Mouse (Mus musculus) liver, embryonic 12.5 days (tissue): ENCODE data around the gene Ptcd3. TPM values are rescaled to one million over a fixed set of nuclear protein-coding genes. Genes with fewer than 3 reads are reported as not detected.
"Not testable (repeated sequence)": the region's sequence is repeated elsewhere in the genome, so short reads cannot be mapped to it uniquely, and the experiment has no call there.

Experiments used
- ATAC-seq: fragments of 200-750 bp; cut with Nextera tagmentation; 2 replicates; pipeline ENCODE4 v1.8.0; 2017; ENCODE audit warnings: moderate number of reproducible peaks, mild to moderate bottlenecking, moderate library complexity
- H3K27ac ChIP-seq: fragments of 300-500 bp; sonication (generic); 2 replicates; pipeline ENCODE4 v1.5.1; 2016; ENCODE audit warnings: mild to moderate bottlenecking
- H3K27me3 ChIP-seq: fragments of 300-500 bp; sonication (generic); replicated peaks from 2 replicates; pipeline ENCODE4 v1.6.1; 2016; ENCODE audit warnings: mild to moderate bottlenecking, moderate library complexity
- H3K36me3 ChIP-seq: fragments of 300-500 bp; sonication (generic); 2 replicates; pipeline ENCODE4 v1.6.1; 2016; ENCODE audit warnings: mild to moderate bottlenecking, moderate library complexity
- H3K4me1 ChIP-seq: fragments of 300-500 bp; sonication (generic); 2 replicates; pipeline ENCODE4 v1.6.1; 2016
- H3K4me2 ChIP-seq: fragments of 300-500 bp; sonication (generic); 2 replicates; pipeline ENCODE4 v1.6.1; 2016; ENCODE audit warnings: mild to moderate bottlenecking, moderate library complexity
- H3K4me3 ChIP-seq: fragments of 300-500 bp; sonication (generic); 2 replicates; pipeline ENCODE4 v1.5.1; 2016; ENCODE audit warnings: mild to moderate bottlenecking, moderate library complexity
- H3K9ac ChIP-seq: fragments of 300-500 bp; sonication (generic); 2 replicates; pipeline ENCODE4 v1.6.1; 2016; ENCODE audit warnings: mild to moderate bottlenecking, moderate library complexity
- H3K9me3 ChIP-seq: fragments of 300-500 bp; sonication (generic); replicated peaks from 2 replicates; pipeline ENCODE4 v1.6.1; 2016; ENCODE audit warnings: mild to moderate bottlenecking, moderate library complexity
- WGBS: fragments of 180-500 bp; shearing (Covaris S2); methylation state at CpG from one replicate; pipeline ENCODE4 v1.1.7; 2016; ENCODE audit not compliant: insufficient replicate concordance; 5-methylcytosine and 5-hydroxymethylcytosine counted together
- polyA plus RNA-seq: library from polyadenylated mRNA; unstranded; fragments of >200 nt; fragmentation: Nextera tagmentation; extraction: Ambion mirVana; gene quantifications from 2 replicates; pipeline ENCODE4 v1.2.1, GENCODE M21; 2016

Gene Ptcd3
- polyA plus RNA-seq, 1 experiment from 2014 or later = 102 TPM

- Histone ChIP-seq H3K27ac (no peak overlapping the region), H3K9me3 (no peaks in the 10 kb centered on the region), H3K9ac (no peak overlapping the region), H3K4me1 (no peaks in the 10 kb centered on the region), H3K36me3 (peaks cover 96% of the 10 kb centered on the region), H3K4me2 (no peak overlapping the region), H3K4me3 (no peak overlapping the region), H3K27me3 (no peaks in the 10 kb centered on the region)
- no peak for ATAC-seq
These were observed 19.4 kb upstream of the Ptcd3 start for GRCm38 (mm10) chr6:71927911-71928310.

- WGBS = 57% methylated on average over 5 of the region's 5 CpGs
These were observed 16.7 kb upstream of the Ptcd3 start for GRCm38 (mm10) chr6:71925233-71925632.

GRCm38 (mm10) chr6:71920752-71921151, 12.2 kb upstream of the Ptcd3 start:
- H3K4me3 ChIP-seq = no peak overlapping the region
- no peaks in the 10 kb centered on the region for H3K9me3 ChIP-seq
- H3K4me1 ChIP-seq = no peaks in the 10 kb centered on the region

More at GRCm38 (mm10) chr6:71925233-71925632, 16.7 kb upstream of the Ptcd3 start:
- not testable (repeated sequence) for ATAC-seq, H3K27me3 ChIP-seq, H3K4me2 ChIP-seq, H3K9me3 ChIP-seq, H3K4me3 ChIP-seq, H3K27ac ChIP-seq, H3K4me1 ChIP-seq, H3K9ac ChIP-seq
- peaks cover 96% of the 10 kb centered on the region for H3K36me3 ChIP-seq

GRCm38 (mm10) chr6:71911686-71912450, 3.3 kb upstream of the Ptcd3 start:
- 47% methylated on average over 5 of the region's 5 CpGs for whole genome bisulfite sequencing
- Histone ChIP-seq H3K27ac (peak overlapping the region; percentile 67), H3K27me3 (no peaks in the 10 kb centered on the region), H3K4me3 (0 out of 2 replicates have a peak overlapping the region, but pooled peaks have one; percentile 2), H3K9me3 (no peaks in the 10 kb centered on the region), H3K4me2 (peak overlapping the region; percentile 80), H3K36me3 (peaks cover 45% of the 10 kb centered on the region), H3K9ac (no peak overlapping the region; the same call in 1 of the 2 replicates), H3K4me1 (peaks cover 35% of the 10 kb centered on the region)
- peak; percentile 66 for ATAC-seq

More at GRCm38 (mm10) chr6:71920752-71921151, 12.2 kb upstream of the Ptcd3 start:
- Histone ChIP-seq H3K4me2 (no peak overlapping the region), H3K27ac (no peak overlapping the region), H3K27me3 (no peaks in the 10 kb centered on the region), H3K9ac (no peak overlapping the region), H3K36me3 (peaks cover 99% of the 10 kb centered on the region)
- 91% methylated on average over 7 of the region's 7 CpGs for WGBS
- no peak for ATAC-seq

- Histone ChIP-seq H3K27me3 (no peaks in the 10 kb centered on the region), H3K9me3 (no peaks in the 10 kb centered on the region), H3K4me3 (peak overlapping the region; percentile 86), H3K9ac (peak overlapping the region; percentile 77), H3K27ac (peak overlapping the region; percentile 45; the same call in 1 of the 2 replicates), H3K4me1 (peaks cover 45% of the 10 kb centered on the region), H3K4me2 (peak overlapping the region; percentile 80), H3K36me3 (peaks cover 46% of the 10 kb centered on the region)
- 34% methylated on average over 6 of the region's 6 CpGs for WGBS
- ATAC-seq = no peak
These were observed 1.3 kb upstream of the Ptcd3 start for GRCm38 (mm10) chr6:71909840-71910239.

- peak overlapping the region; percentile 77 for H3K9ac ChIP-seq
- peak overlapping the region; percentile 80 for H3K4me2 ChIP-seq
- no peaks in the 10 kb centered on the region for H3K27me3 ChIP-seq
- peaks cover 45% of the 10 kb centered on the region for H3K4me1 ChIP-seq
- peaks cover 47% of the 10 kb centered on the region for H3K36me3 ChIP-seq
- H3K4me3 ChIP-seq = peak overlapping the region; percentile 86
- ATAC-seq = 0 out of 2 replicates have a peak, but pooled peaks have one; percentile 7
- H3K9me3 ChIP-seq = no peaks in the 10 kb centered on the region
- 14% methylated on average over 10 of the region's 10 CpGs for WGBS
- H3K27ac ChIP-seq = peak overlapping the region; percentile 45
These were observed 834 bp upstream of the Ptcd3 start for GRCm38 (mm10) chr6:71909384-71909783.

- no peaks in the 10 kb centered on the region for H3K27me3 ChIP-seq
- H3K9me3 ChIP-seq = no peaks in the 10 kb centered on the region
- peaks cover 48% of the 10 kb centered on the region for H3K36me3 ChIP-seq
- H3K4me3 ChIP-seq = peak overlapping the region; percentile 86
- peak overlapping the region; percentile 77 for H3K9ac ChIP-seq
- H3K27ac ChIP-seq = no peak overlapping the region
- H3K4me1 ChIP-seq = peaks cover 45% of the 10 kb centered on the region
- 3% methylated on average over 4 of the region's 4 CpGs for WGBS
- H3K4me2 ChIP-seq = peak overlapping the region; percentile 80
- no peak for ATAC-seq
These were observed 781 bp downstream of the Ptcd3 start for GRCm38 (mm10) chr6:71907702-71908235.

- Histone ChIP-seq H3K9ac (no peak overlapping the region), H3K9me3 (no peaks in the 10 kb centered on the region), H3K27ac (no peak overlapping the region), H3K4me1 (no peaks in the 10 kb centered on the region), H3K36me3 (peaks cover 98% of the 10 kb centered on the region), H3K4me3 (no peak overlapping the region), H3K4me2 (no peak overlapping the region), H3K27me3 (no peaks in the 10 kb centered on the region)
- WGBS = 80% methylated on average over 4 of the region's 4 CpGs
- no peak for ATAC-seq
These were observed 15.3 kb downstream of the Ptcd3 start for GRCm38 (mm10) chr6:71893263-71893662.

GRCm38 (mm10) chr6:71877965-71878760, 30.4 kb downstream of the Ptcd3 start:
- no peak overlapping the region for H3K9ac ChIP-seq
- H3K36me3 ChIP-seq = peaks cover 93% of the 10 kb centered on the region
- no peak overlapping the region for H3K4me2 ChIP-seq
- ATAC-seq = no peak
- H3K27ac ChIP-seq = no peak overlapping the region
- 73% methylated on average over 3 of the region's 3 CpGs for WGBS
- H3K27me3 ChIP-seq = no peaks in the 10 kb centered on the region
- no peak overlapping the region for H3K4me3 ChIP-seq
- H3K9me3 ChIP-seq = no peaks in the 10 kb centered on the region
- H3K4me1 ChIP-seq = no peaks in the 10 kb centered on the region

GRCm38 (mm10) chr6:71871396-71871795, 37.2 kb downstream of the Ptcd3 start:
- Histone ChIP-seq H3K36me3 (peaks cover 93% of the 10 kb centered on the region), H3K9me3 (no peaks in the 10 kb centered on the region), H3K4me3 (no peak overlapping the region), H3K9ac (no peak overlapping the region), H3K27me3 (no peaks in the 10 kb centered on the region), H3K4me1 (no peaks in the 10 kb centered on the region), H3K27ac (no peak overlapping the region), H3K4me2 (no peak overlapping the region)
- 85% methylated on average over 9 of the region's 9 CpGs for WGBS
- no peak for ATAC-seq

- H3K4me2 ChIP-seq = no peak overlapping the region
- WGBS = 77% methylated on average over 1 of the region's 1 CpGs
- H3K4me1 ChIP-seq = no peaks in the 10 kb centered on the region
- peaks cover 93% of the 10 kb centered on the region for H3K36me3 ChIP-seq
- no peak overlapping the region for H3K9ac ChIP-seq
- H3K27me3 ChIP-seq = no peaks in the 10 kb centered on the region
- H3K4me3 ChIP-seq = no peak overlapping the region
- H3K9me3 ChIP-seq = no peaks in the 10 kb centered on the region
- H3K27ac ChIP-seq = no peak overlapping the region
- no peak for ATAC-seq
These were observed 39.7 kb downstream of the Ptcd3 start for GRCm38 (mm10) chr6:71868809-71869208.

GRCm38 (mm10) chr6:71867751-71868150, 40.8 kb downstream of the Ptcd3 start:
- no peaks in the 10 kb centered on the region for H3K9me3 ChIP-seq
- H3K27ac ChIP-seq = no peak overlapping the region
- 89% methylated on average over 2 of the region's 2 CpGs for WGBS
- ATAC-seq = no peak
- no peak overlapping the region for H3K4me3 ChIP-seq
- no peaks in the 10 kb centered on the region for H3K4me1 ChIP-seq
- H3K36me3 ChIP-seq = peaks cover 93% of the 10 kb centered on the region
- H3K4me2 ChIP-seq = no peak overlapping the region
- no peak overlapping the region for H3K9ac ChIP-seq
- H3K27me3 ChIP-seq = no peaks in the 10 kb centered on the region
